Mouse (Mus musculus) spleen, adult 2 months (tissue): ENCODE data around the gene 2210011C24Rik.
"Not testable (repeated sequence)": the region's sequence is repeated elsewhere in the genome, so short reads cannot be mapped to it uniquely, and the experiment has no call there.

Experiments used
- CTCF ChIP-seq: fragments of 200-500 bp; IDR thresholded peaks from 2 replicates; pipeline ENCODE4 v1.5.1; 2011; ENCODE audit warnings: mild to moderate bottlenecking, inconsistent platforms; ENCODE audit not compliant: insufficient read depth, insufficient read length, insufficient replicate concordance; ENCODE audit errors: extremely low read depth
- POLR2A ChIP-seq: fragments of 200-500 bp; IDR thresholded peaks from 2 replicates; pipeline ENCODE4 v1.6.1; 2011; ENCODE audit warnings: low read depth, low read length, inconsistent platforms

DNA sequence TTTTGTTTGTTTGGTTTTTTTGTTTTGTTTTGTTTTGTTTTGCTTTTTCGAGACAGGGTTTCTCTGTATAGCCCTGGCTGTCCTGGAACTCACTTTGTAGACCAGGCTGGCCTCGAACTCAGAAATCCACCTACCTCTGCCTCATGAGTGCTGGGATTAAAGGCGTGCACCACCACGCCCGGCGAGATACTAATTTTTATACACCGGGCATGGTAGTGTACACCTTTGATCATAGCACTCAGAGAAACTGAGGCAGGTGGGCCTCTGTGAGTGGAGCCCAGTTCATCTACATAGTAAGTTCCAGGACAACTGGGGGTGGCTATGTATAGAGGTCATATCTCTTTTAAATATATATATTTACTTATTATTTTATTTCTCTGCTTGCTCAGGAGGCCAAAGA is 6.5 kb downstream of the 2210011C24Rik start:
- TF ChIP-seq POLR2A, CTCF: not testable (repeated sequence)
